Mouse (Mus musculus): ENCODE measurements around the gene Mrpl52. TPM values are rescaled to one million over a fixed set of nuclear protein-coding genes. Genes with fewer than 3 reads are reported as not detected.

The Mrpl52 gene
- 88.5 and 89.7 TPM in 2 replicates for polyA plus RNA-seq (2012; ENCODE audit: insufficient read depth, insufficient read length, missing spikeins)

GRCm38 (mm10) chr14:54426689-54427398 is at the start of gene Mrpl52:
Mrpl52 (plus strand) TSS chr14:54426909.
- Histone ChIP-seq H3K27ac (ENCODE audit: insufficient read depth, low read depth, low read length) (peak within 1 kb of the TSS; percentile 91), H3K4me1 (ENCODE audit: control insufficient read depth, insufficient read depth, low read length) (peaks cover 22% of the 10 kb centered on the region), H3K4me3 (ENCODE audit: insufficient read depth, low read length) (peak within 1 kb of the TSS; percentile 91)
- TF ChIP-seq CTCF (IDR thresholded peaks at IDR 0.05; ENCODE audit: low read depth, low read length) (no peak), POLR2A (IDR thresholded peaks at IDR 0.05; ENCODE audit: borderline replicate concordance, low read depth, low read length) (no peak)

DNA sequence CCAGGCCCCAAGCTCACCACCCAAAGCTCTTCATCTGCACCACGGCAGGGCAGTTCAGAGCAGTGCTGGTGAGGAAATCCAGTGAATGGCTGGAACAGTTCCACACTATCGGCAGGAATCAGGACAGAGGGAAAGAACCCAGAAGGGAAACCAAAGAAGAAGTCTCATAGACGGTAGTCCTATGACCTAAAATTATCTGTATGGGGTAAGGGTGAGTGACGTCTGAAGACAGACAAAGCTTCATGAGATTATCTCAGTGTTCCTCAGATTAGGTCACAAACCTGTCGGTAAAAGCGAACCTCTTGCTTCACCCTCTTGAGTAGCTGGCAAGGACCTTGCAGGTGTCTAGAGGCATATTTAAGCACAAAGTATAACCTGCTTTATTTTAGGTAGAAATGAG is 49.5 kb upstream of the Mrpl52 start:
- Histone ChIP-seq H3K4me1 (ENCODE audit: control insufficient read depth, insufficient read depth, low read length) (peaks cover 2% of the 10 kb centered on the region), H3K4me3 (ENCODE audit: insufficient read depth, low read length) (no peak overlapping the region), H3K27ac (ENCODE audit: insufficient read depth, low read depth, low read length) (no peak overlapping the region)
- TF ChIP-seq POLR2A (IDR thresholded peaks at IDR 0.05; ENCODE audit: borderline replicate concordance, low read depth, low read length) = no peak
- TF ChIP-seq CTCF (IDR thresholded peaks at IDR 0.05; ENCODE audit: low read depth, low read length) = no peak

- Histone ChIP-seq H3K4me1 (ENCODE audit: control insufficient read depth, insufficient read depth, low read length) (peaks cover 18% of the 10 kb centered on the region), H3K27ac (ENCODE audit: insufficient read depth, low read depth, low read length) (no peak overlapping the region), H3K4me3 (ENCODE audit: insufficient read depth, low read length) (no peak overlapping the region)
- TF ChIP-seq CTCF (IDR thresholded peaks at IDR 0.05; ENCODE audit: low read depth, low read length) (no peak), POLR2A (IDR thresholded peaks at IDR 0.05; ENCODE audit: borderline replicate concordance, low read depth, low read length) (no peak)
Observed at GRCm38 (mm10) chr14:54379571-54379970, 47.1 kb upstream of the Mrpl52 start.

GRCm38 (mm10) chr14:54380616-54381015 is 46.1 kb upstream of the Mrpl52 start:
- Histone ChIP-seq H3K4me1 (ENCODE audit: control insufficient read depth, insufficient read depth, low read length) (peaks cover 18% of the 10 kb centered on the region), H3K4me3 (ENCODE audit: insufficient read depth, low read length) (no peak overlapping the region), H3K27ac (ENCODE audit: insufficient read depth, low read depth, low read length) (no peak overlapping the region)
- no peak for TF ChIP-seq POLR2A (IDR thresholded peaks at IDR 0.05; ENCODE audit: borderline replicate concordance, low read depth, low read length)
- no peak for TF ChIP-seq CTCF (IDR thresholded peaks at IDR 0.05; ENCODE audit: low read depth, low read length)

DNA sequence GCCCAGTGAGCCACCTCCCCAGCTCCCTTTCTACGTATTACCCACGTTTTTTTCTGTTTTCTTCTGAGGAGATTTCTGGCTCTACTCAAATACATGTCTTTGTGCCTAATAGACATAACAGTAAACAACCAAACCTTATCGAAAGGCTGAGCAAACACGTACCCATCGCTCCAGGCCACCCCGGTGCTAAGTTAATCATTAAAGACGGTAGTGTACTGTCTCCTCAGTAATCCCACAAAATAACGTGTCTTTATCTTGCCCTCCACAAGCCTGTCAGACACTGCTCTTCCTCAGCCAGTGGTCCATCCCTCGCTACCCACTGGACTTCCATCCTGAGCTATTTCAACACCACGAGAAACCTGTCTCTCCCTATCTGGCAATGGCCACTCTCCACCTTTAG is 44.9 kb upstream of the Mrpl52 start:
- no peak for TF ChIP-seq POLR2A (IDR thresholded peaks at IDR 0.05; ENCODE audit: borderline replicate concordance, low read depth, low read length)
- no peak for TF ChIP-seq CTCF (IDR thresholded peaks at IDR 0.05; ENCODE audit: low read depth, low read length)
- no peak overlapping the region for H3K27ac ChIP-seq (ENCODE audit: insufficient read depth, low read depth, low read length)
- H3K4me1 ChIP-seq (ENCODE audit: control insufficient read depth, insufficient read depth, low read length) = peaks cover 18% of the 10 kb centered on the region
- H3K4me3 ChIP-seq (ENCODE audit: insufficient read depth, low read length) = no peak overlapping the region

DNA sequence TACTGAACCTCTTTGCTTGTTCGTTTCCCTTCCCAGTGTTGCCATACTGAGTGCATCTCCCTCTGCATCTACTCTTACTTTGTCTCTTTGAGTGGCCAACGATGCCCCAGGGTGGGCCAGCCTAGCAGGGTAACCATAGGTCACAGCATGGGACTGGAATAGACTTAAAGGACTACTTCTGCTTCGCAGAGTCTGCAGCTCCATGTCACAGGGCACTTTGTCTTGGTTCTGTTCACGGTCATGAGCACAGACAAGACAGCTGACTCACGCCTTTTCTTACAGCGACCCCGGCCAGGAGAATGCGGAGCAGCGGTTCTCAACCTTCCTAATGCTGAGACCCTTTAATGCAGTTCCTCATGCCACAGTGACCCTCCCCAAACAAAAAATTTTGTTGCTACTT is 44.1 kb upstream of the Mrpl52 start:
- Histone ChIP-seq H3K4me1 (ENCODE audit: control insufficient read depth, insufficient read depth, low read length) (peaks cover 18% of the 10 kb centered on the region), H3K4me3 (ENCODE audit: insufficient read depth, low read length) (no peak overlapping the region), H3K27ac (ENCODE audit: insufficient read depth, low read depth, low read length) (peak overlapping the region; percentile 44; the same call in 1 of the 2 replicates)
- TF ChIP-seq CTCF (IDR thresholded peaks at IDR 0.05; ENCODE audit: low read depth, low read length) = no peak
- TF ChIP-seq POLR2A (IDR thresholded peaks at IDR 0.05; ENCODE audit: borderline replicate concordance, low read depth, low read length) = no peak

- Histone ChIP-seq H3K27ac (ENCODE audit: insufficient read depth, low read depth, low read length) (peak overlapping the region; percentile 44), H3K4me1 (ENCODE audit: control insufficient read depth, insufficient read depth, low read length) (peaks cover 18% of the 10 kb centered on the region), H3K4me3 (ENCODE audit: insufficient read depth, low read length) (no peak overlapping the region)
- no peak for TF ChIP-seq CTCF (IDR thresholded peaks at IDR 0.05; ENCODE audit: low read depth, low read length)
- TF ChIP-seq POLR2A (IDR thresholded peaks at IDR 0.05; ENCODE audit: borderline replicate concordance, low read depth, low read length) = no peak
Observed at GRCm38 (mm10) chr14:54383355-54383771, 43.3 kb upstream of the Mrpl52 start.

- H3K4me1 ChIP-seq (ENCODE audit: control insufficient read depth, insufficient read depth, low read length) = peaks cover 18% of the 10 kb centered on the region
- TF ChIP-seq CTCF (IDR thresholded peaks at IDR 0.05; ENCODE audit: low read depth, low read length) = no peak
- TF ChIP-seq POLR2A (IDR thresholded peaks at IDR 0.05; ENCODE audit: borderline replicate concordance, low read depth, low read length) = no peak
Observed at GRCm38 (mm10) chr14:54384396-54384795, 42.3 kb upstream of the Mrpl52 start.

DNA sequence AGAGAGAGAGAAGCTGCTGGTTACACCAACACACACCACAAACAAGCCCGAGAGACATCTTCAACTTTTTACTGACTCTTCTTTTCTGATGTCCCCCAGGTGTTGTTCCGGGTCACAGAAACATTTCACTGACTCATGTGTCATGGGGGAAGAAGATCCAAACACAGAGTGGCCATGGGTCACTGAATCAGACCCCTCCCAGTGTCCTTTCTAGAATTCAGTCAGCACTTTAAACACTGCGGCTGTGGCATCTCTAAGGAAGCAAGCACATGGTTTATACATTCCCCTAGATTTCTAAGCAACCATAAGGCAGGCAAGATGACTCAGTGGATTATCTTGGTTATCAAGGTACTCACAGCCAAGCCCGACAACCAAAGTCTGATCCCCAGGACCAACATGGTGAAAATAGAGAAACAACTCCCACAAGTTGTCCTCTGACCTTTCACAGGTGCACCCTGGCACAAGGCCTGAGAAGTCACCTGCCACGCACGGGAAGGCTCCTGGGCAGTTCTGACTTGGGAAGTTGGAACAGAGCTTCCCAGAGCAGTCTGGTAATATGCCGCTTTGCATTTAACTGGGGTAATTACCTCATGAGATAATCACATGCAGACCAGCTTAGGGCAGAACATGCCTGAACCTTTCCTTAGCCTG is 40.6 kb upstream of the Mrpl52 start:
- Histone ChIP-seq H3K4me1 (ENCODE audit: control insufficient read depth, insufficient read depth, low read length) (peaks cover 18% of the 10 kb centered on the region), H3K4me3 (ENCODE audit: insufficient read depth, low read length) (no peak overlapping the region), H3K27ac (ENCODE audit: insufficient read depth, low read depth, low read length) (no peak overlapping the region)
- no peak for TF ChIP-seq POLR2A (IDR thresholded peaks at IDR 0.05; ENCODE audit: borderline replicate concordance, low read depth, low read length)
- TF ChIP-seq CTCF (IDR thresholded peaks at IDR 0.05; ENCODE audit: low read depth, low read length) = no peak

More at GRCm38 (mm10) chr14:54384396-54384795, 42.3 kb upstream of the Mrpl52 start:
- Histone ChIP-seq H3K27ac (ENCODE audit: insufficient read depth, low read depth, low read length) (no peak overlapping the region), H3K4me3 (ENCODE audit: insufficient read depth, low read length) (no peak overlapping the region)

DNA sequence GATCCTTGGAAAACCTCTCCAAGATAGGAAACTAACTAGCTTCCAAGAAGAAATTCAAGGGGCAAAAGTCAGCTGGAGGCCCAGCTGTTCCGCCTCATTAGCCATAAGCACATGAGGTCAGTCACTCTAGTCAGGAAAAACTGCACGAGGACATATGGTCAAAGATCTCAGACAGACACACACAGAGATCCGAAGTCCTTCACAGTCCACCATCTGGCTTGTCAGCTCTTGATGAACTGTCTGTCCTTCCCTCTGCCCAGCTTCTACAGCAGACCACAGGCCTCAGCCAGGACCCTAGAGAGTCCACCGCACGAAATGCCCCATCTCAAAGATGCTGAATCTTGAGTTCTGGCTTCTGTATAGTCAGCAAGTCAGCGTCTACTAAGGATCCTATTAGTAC is 39.2 kb upstream of the Mrpl52 start:
- TF ChIP-seq POLR2A (IDR thresholded peaks at IDR 0.05; ENCODE audit: borderline replicate concordance, low read depth, low read length) (no peak), CTCF (IDR thresholded peaks at IDR 0.05; ENCODE audit: low read depth, low read length) (no peak)
- Histone ChIP-seq H3K27ac (ENCODE audit: insufficient read depth, low read depth, low read length) (no peak overlapping the region), H3K4me1 (ENCODE audit: control insufficient read depth, insufficient read depth, low read length) (peaks cover 16% of the 10 kb centered on the region), H3K4me3 (ENCODE audit: insufficient read depth, low read length) (no peak overlapping the region)
